Mouse (Mus musculus): ENCODE results near the gene Wdr31.

Gene Wdr31

GRCm38 (mm10) chr4:62437256-62437778, 33.4 kb downstream of the Wdr31 start:
- no peak for DNase-seq

DNA sequence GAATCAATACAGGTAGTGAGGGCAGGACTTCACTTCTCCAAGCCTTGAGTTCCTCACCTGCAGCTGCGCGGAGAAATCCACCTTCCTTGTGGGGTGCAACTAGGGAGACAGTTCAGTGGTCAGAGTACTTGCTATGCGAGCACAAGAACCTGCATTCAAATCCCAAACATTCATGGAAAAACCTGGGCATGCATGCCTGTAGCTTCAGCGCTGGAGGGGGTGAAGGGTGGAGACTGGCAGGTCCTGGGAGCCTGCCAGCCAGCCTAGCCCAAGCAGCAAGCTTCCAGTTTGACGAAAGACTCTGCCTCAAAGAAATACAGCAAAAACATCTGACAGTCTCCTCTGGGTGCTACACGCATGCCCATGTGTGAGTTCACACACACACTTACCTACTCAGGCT, 35.6 kb downstream of the Wdr31 start, which contains the start of gene Rnf183:
Gene Rnf183, minus strand, starts transcription at position 172 of the 400 bp plus-strand sequence.
- DNase-seq = no peak

- DNase-seq = no peak
Measured at GRCm38 (mm10) chr4:62433939-62434870, 36.5 kb downstream of the Wdr31 start.

- no peak for DNase-seq
Measured at GRCm38 (mm10) chr4:62431522-62431921, 39.2 kb downstream of the Wdr31 start.

DNA sequence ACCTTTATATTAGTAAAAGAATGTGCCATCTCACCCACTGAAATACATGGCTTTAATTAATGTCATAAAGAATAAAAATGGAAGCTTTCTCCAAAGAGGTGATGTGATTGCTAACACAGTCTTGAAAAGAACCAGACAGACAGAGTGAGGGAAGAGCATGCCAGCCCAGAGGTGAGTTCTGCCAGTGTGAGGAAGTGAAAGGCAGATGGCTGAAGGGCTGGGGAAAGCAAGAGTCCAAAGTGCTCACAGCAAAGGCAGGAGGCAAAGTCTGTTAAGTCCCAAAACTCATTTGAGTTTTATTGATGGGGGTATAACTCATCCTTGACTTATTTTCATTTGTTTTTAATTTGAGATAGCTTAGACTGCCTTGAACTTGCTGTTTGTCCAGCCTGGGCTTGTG, 40.0 kb downstream of the Wdr31 start:
- DNase-seq = no peak

DNA sequence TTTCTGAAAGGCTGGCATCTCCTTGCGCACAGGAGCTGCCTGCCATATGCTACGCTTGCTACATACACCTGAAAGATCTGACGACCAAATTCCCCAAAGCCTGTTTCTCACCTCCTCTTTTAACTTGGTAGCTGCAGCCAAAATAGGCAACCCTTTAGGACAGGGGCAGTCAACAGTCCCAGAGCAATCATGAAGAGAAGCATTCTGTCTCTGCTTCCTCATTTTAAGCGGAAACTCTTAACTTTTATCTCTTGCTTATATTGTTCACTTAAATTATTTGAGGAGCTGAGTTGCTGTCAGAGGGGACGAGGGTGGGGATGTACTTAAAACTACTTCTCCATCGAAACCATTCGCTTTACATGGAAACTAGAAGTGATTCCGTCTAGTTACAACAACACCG, 41.1 kb downstream of the Wdr31 start:
- no peak for DNase-seq

DNA sequence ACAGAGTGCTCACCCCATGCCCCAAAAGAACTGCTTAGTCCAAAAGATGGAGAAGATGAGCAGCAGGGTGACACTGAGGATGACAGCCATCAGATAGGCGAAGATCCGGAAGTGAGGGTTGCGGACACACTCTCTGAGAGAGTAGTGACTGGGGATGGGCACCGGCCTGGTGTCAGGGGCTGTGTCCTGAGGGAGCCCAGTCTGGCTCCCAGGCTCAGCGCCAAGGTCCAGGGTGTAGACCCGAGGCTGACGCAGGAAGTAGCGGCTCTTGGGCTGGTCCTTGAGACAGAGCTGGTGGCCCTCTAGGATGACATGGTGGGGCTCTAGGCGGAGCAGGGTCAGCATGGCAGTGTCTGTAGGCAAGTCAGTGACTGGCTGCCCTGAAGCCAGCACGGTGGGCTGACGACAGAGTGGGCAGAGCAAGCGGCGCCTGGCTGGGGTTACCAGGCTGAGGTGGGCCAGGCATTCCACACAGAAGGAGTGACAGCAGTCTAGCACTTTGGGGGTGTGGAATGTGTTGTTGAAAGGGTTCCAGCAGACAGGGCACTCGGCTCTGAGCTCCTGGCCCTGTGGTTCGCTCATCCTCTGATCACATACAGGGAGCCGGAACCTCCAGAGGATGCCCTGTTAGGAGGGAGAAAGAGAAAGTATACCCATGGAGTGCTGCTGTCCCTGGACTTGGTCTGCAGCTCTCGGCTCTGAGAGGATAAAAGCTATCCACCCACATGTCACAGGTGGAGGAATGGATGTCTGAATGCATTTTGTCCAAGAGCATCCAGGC, 42.5 kb downstream of the Wdr31 start:
- DNase-seq = peak; percentile 46

DNA sequence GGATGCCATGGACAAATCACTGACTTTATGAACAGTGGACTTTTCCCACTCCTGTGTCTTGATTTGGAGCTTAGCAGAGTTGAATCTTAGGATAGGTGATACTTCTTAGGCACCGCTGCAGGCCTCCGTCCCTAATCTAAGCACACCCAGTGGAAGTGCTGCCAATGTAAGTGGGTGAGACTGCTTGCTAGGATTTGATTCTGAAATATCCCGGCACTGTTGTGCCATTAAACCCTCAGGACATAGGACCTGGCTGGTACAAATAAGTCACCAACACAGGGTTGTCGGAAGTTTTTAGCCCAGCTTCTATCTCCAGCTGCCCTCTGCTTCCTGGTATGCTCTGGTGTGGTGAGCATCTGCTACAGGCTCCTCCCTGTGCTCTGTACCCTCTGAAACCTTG, 44.8 kb downstream of the Wdr31 start:
- no peak for DNase-seq

DNA sequence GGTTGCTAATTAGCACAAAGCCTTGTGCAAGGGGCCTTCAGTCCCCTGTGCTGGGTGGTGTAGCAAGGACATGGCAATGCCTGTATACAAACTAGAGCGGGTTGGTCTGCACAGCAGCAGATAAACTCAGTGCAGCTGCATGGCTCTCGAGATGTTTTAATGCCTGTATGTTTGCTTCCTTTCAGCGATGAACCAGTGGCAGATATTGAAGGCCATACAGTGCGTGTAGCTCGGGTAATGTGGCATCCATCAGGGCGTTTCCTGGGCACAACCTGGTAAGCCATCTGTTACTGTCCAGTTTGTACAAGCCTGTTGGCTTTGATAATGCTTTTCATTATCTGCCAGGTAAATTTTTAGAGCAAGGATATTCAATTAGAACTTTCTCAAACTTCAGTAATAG, 51.6 kb downstream of the Wdr31 start:
- peak; percentile 75 for DNase-seq

DNA sequence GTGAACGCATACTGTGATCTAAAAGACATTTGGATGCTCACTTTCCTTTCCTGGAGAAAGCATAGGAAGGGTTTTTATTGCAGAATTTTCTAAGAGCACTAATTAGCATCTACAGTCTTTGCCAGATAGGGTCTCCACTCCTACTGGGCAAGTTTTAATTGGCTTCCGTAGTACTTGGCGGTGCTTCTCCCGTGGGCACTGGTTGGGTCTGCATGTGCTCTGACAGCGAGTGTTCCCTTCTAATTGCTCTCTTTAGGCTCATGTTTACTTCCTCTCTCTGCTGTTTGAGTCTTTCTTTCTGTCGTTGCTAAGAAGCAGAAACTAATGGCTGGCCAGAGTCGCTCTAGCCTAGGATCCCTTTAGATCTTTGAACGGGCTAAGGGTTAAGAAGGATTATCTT, 52.2 kb downstream of the Wdr31 start:
- DNase-seq = no peak

DNA sequence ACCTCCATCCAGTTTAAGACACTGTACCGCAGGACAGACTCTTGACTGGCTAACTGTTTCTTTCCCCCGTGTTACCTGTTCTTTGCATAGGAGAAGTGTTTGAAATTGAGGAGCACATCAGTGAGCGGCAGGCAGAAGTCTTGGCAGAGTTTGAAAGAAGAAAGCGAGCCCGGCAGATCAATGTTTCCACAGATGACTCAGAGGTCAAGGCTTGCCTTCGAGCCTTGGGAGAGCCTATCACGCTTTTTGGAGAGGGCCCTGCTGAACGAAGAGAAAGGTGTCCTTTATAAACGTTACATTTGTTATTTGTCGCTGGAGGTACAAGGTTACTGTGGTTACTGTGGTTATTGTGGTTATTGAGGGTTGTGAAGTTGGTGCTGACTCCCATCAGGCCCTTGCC, 59.1 kb downstream of the Wdr31 start:
- no peak for DNase-seq

GRCm38 (mm10) chr4:62410325-62410724, 60.4 kb downstream of the Wdr31 start:
- no peak for DNase-seq

- DNase-seq = no peak
Measured at GRCm38 (mm10) chr4:62409615-62410014, 61.1 kb downstream of the Wdr31 start.

DNA sequence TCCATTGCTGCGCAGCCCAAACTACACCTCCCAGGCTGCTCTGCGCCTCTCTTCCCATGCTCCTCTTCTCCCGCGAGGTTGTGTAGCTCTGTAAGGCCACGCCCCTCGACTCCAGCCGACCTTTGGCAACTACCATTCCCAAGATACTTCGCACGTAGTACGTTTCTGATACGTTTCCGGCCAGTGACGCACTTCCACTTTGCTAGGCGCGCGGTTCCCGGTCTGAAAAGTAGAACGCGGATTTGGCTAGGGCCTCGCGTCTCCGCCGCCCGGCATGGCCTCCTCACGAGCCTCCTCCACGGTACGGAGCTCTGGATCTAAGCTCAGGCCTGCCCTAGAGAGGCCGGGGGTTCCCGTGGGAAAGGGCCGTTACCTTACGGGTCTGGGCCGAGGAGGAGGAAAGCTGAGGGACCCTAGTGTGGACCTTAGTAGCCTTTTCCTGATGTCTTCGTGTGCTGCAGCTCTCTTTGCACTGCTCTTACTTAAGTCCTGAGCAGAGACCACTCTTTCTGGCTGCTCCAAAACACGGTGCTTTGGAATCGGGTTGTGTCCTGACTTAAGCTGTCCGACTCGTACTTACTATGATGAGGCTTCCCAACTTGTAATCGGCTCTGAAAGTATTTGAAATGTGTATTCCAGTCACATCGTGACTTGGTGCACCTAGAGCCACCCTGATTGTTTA, 62.0 kb downstream of the Wdr31 start, which contains the start of the genes Cdc26 and Prpf4:
Gene Cdc26, minus strand, starts transcription at position 42 of the 682 bp plus-strand sequence.
Gene Prpf4, plus strand, starts transcription at position 197 of the 682 bp plus-strand sequence.
- peak; percentile 99 for DNase-seq

- peak; percentile 58 for DNase-seq
Measured at GRCm38 (mm10) chr4:62407730-62408582, 62.7 kb downstream of the Wdr31 start.

- peak; percentile 33 for DNase-seq
Measured at GRCm38 (mm10) chr4:62406133-62406532, 64.6 kb downstream of the Wdr31 start.

DNA sequence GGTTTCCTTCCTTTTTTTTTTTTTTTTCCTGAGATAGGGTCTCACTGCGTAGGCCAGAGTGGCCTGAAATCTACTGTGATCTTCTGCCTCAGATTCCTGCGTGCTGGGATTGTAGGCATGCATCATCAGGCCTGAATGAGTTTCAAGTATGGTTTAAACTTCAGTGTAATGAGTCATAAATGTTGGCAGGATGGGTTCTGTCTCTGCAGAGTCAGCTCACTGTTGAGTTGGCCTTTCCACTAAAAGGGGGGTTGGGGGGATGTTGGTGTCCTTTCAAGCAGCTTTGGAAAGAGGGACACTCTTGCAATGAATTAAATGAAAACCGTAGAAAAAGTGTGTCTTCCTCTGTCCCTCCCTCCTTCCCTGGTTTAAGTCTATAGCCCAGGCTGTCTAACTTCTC, 71.7 kb downstream of the Wdr31 start:
- DNase-seq = no peak

All from cerebellum, adult 9-11 months (tissue).